Mouse (Mus musculus): ENCODE data around the gene Satb1.

The Satb1 gene

GRCm38 (mm10) chr17:51832900-51833577 is at the start of gene Satb1:
Gene Satb1, minus strand, starts transcription at chr17:51833290.
- peak; percentile 87 for DNase-seq (ENCODE audit: low read depth, low spot score)

- no peak for DNase-seq (ENCODE audit: low read depth, low spot score)
Observed at GRCm38 (mm10) chr17:51882566-51882965, 49.5 kb upstream of the Satb1 start.

- no peak for DNase-seq (ENCODE audit: low read depth, low spot score)
Observed at GRCm38 (mm10) chr17:51880895-51881622, 48.0 kb upstream of the Satb1 start.

- DNase-seq (ENCODE audit: low read depth, low spot score) = peak; percentile 62
Observed at GRCm38 (mm10) chr17:51880221-51880620, 47.1 kb upstream of the Satb1 start.

- peak; percentile 36 for DNase-seq (ENCODE audit: low read depth, low spot score)
Observed at GRCm38 (mm10) chr17:51879736-51880135, 46.6 kb upstream of the Satb1 start.

GRCm38 (mm10) chr17:51879171-51879570 is 46.1 kb upstream of the Satb1 start:
- peak; percentile 74 for DNase-seq (ENCODE audit: low read depth, low spot score)

GRCm38 (mm10) chr17:51876471-51876870 is 43.4 kb upstream of the Satb1 start:
- peak; percentile 66 for DNase-seq (ENCODE audit: low read depth, low spot score)

GRCm38 (mm10) chr17:51857616-51858015 is 24.5 kb upstream of the Satb1 start:
- peak; percentile 53 for DNase-seq (ENCODE audit: low read depth, low spot score)

GRCm38 (mm10) chr17:51856332-51856731 is 23.2 kb upstream of the Satb1 start:
- DNase-seq (ENCODE audit: low read depth, low spot score) = no peak

GRCm38 (mm10) chr17:51855261-51855660 is 22.2 kb upstream of the Satb1 start:
- DNase-seq (ENCODE audit: low read depth, low spot score) = peak; percentile 55

GRCm38 (mm10) chr17:51853952-51854351 is 20.9 kb upstream of the Satb1 start:
- DNase-seq (ENCODE audit: low read depth, low spot score) = no peak

- DNase-seq (ENCODE audit: low read depth, low spot score) = no peak
Observed at GRCm38 (mm10) chr17:51840596-51840995, 7.5 kb upstream of the Satb1 start.

- no peak for DNase-seq (ENCODE audit: low read depth, low spot score)
Observed at GRCm38 (mm10) chr17:51839484-51839883, 6.4 kb upstream of the Satb1 start.

GRCm38 (mm10) chr17:51836901-51837300 is 3.8 kb upstream of the Satb1 start:
- DNase-seq (ENCODE audit: low read depth, low spot score) = no peak

- DNase-seq (ENCODE audit: low read depth, low spot score) = no peak
Observed at GRCm38 (mm10) chr17:51836243-51836642, 3.2 kb upstream of the Satb1 start.

- peak; percentile 54 for DNase-seq (ENCODE audit: low read depth, low spot score)
Observed at GRCm38 (mm10) chr17:51833578-51834361, 680 bp upstream of the Satb1 start.

GRCm38 (mm10) chr17:51832421-51832875 is 642 bp downstream of the Satb1 start:
- DNase-seq (ENCODE audit: low read depth, low spot score) = peak; percentile 87

GRCm38 (mm10) chr17:51831702-51832420 is 1.2 kb downstream of the Satb1 start:
- peak; percentile 54 for DNase-seq (ENCODE audit: low read depth, low spot score)

- peak; percentile 39 for DNase-seq (ENCODE audit: low read depth, low spot score)
Observed at GRCm38 (mm10) chr17:51831121-51831701, 1.9 kb downstream of the Satb1 start.

- no peak for DNase-seq (ENCODE audit: low read depth, low spot score)
Observed at GRCm38 (mm10) chr17:51829436-51829835, 3.7 kb downstream of the Satb1 start.

GRCm38 (mm10) chr17:51827922-51828410 is 5.1 kb downstream of the Satb1 start:
- DNase-seq (ENCODE audit: low read depth, low spot score) = no peak
